Mouse (Mus musculus): ENCODE measurements around the gene Timm17b. TPM values are rescaled to one million over a fixed set of nuclear protein-coding genes. Genes with fewer than 3 reads are reported as not detected.
"Not testable (repeated sequence)": the region's sequence is repeated elsewhere in the genome, so short reads cannot be mapped to it uniquely, and the experiment has no call there.

The Timm17b gene
- polyA plus RNA-seq, 1 experiment from 2014 or later, result 162 TPM

- Histone ChIP-seq H3K27ac (replicated peaks; ENCODE audit: low read depth, low read length) (no peak within 1 kb of the TSS), H3K27me3 (ENCODE audit: control insufficient read depth, insufficient read depth, low read length) (no peaks in the 10 kb centered on the region), H3K9ac (replicated peaks; ENCODE audit: low read length) (no peak within 1 kb of the TSS), H3K4me2 (ENCODE audit: low read depth, low read length) (no peak within 1 kb of the TSS), H3K4me3 (ENCODE audit: low read depth, low read length) (no peak within 1 kb of the TSS), H3K4me1 (ENCODE audit: control insufficient read depth, insufficient read depth, low read length) (no peaks in the 10 kb centered on the region), H3K9me3 (replicated peaks; ENCODE audit: control insufficient read depth, low read length) (no peaks in the 10 kb centered on the region), H3K36me3 (replicated peaks; ENCODE audit: control insufficient read depth, insufficient read depth, low read depth, low read length) (no peaks in the 10 kb centered on the region)
- WGBS, result 84% methylated on average over 5 of the region's 5 CpGs
- no peak for DNase-seq (ENCODE audit: low spot score)
- no peak for ATAC-seq (replicated peaks; ENCODE audit: insufficient number of reproducible peaks, low FRiP score, low TSS enrichment, low read depth)
Measured at GRCm38 (mm10) chrX:7907735-7908134, 8.6 kb downstream of the Timm17b start, which contains the start of gene Gm10491. Gm10491 (minus strand) TSS chrX:7907835.

- H3K4me1 ChIP-seq (ENCODE audit: control insufficient read depth, insufficient read depth, low read length); H3K4me3 ChIP-seq (ENCODE audit: low read depth, low read length); H3K9me3 ChIP-seq (replicated peaks; ENCODE audit: control insufficient read depth, low read length); H3K36me3 ChIP-seq (replicated peaks; ENCODE audit: control insufficient read depth, insufficient read depth, low read depth, low read length); H3K27me3 ChIP-seq (ENCODE audit: control insufficient read depth, insufficient read depth, low read length); DNase-seq (ENCODE audit: low spot score); H3K27ac ChIP-seq (replicated peaks; ENCODE audit: low read depth, low read length); H3K4me2 ChIP-seq (ENCODE audit: low read depth, low read length); ATAC-seq (replicated peaks; ENCODE audit: insufficient number of reproducible peaks, low FRiP score, low TSS enrichment, low read depth); H3K9ac ChIP-seq (replicated peaks; ENCODE audit: low read length): not testable (repeated sequence)
- WGBS, result 90% methylated on average over 4 of the region's 4 CpGs
Measured at GRCm38 (mm10) chrX:7909242-7909641, 10.1 kb downstream of the Timm17b start, which contains the start of gene Gm10490. Gm10490 (plus strand) TSS chrX:7909542.

- no peak overlapping the region for H3K4me2 ChIP-seq (ENCODE audit: low read depth, low read length)
- H3K4me1 ChIP-seq (ENCODE audit: control insufficient read depth, insufficient read depth, low read length), result no peaks in the 10 kb centered on the region
- no peaks in the 10 kb centered on the region for H3K9me3 ChIP-seq (replicated peaks; ENCODE audit: control insufficient read depth, low read length)
- WGBS, result 62% methylated on average over 6 of the region's 6 CpGs
- H3K27ac ChIP-seq (replicated peaks; ENCODE audit: low read depth, low read length), result no peak overlapping the region
- DNase-seq (ENCODE audit: low spot score), result no peak
- H3K9ac ChIP-seq (replicated peaks; ENCODE audit: low read length), result no peak overlapping the region
- H3K27me3 ChIP-seq (ENCODE audit: control insufficient read depth, insufficient read depth, low read length), result no peaks in the 10 kb centered on the region
- H3K4me3 ChIP-seq (ENCODE audit: low read depth, low read length), result no peak overlapping the region
- no peak for ATAC-seq (replicated peaks; ENCODE audit: insufficient number of reproducible peaks, low FRiP score, low TSS enrichment, low read depth)
- no peaks in the 10 kb centered on the region for H3K36me3 ChIP-seq (replicated peaks; ENCODE audit: control insufficient read depth, insufficient read depth, low read depth, low read length)
Measured at GRCm38 (mm10) chrX:7910473-7910872, 11.3 kb downstream of the Timm17b start.

GRCm38 (mm10) chrX:7915669-7916068, 16.5 kb downstream of the Timm17b start:
- not testable (repeated sequence) for H3K4me3 ChIP-seq (ENCODE audit: low read depth, low read length); H3K9ac ChIP-seq (replicated peaks; ENCODE audit: low read length); H3K27me3 ChIP-seq (ENCODE audit: control insufficient read depth, insufficient read depth, low read length); H3K27ac ChIP-seq (replicated peaks; ENCODE audit: low read depth, low read length); H3K4me1 ChIP-seq (ENCODE audit: control insufficient read depth, insufficient read depth, low read length); H3K9me3 ChIP-seq (replicated peaks; ENCODE audit: control insufficient read depth, low read length); H3K36me3 ChIP-seq (replicated peaks; ENCODE audit: control insufficient read depth, insufficient read depth, low read depth, low read length); DNase-seq (ENCODE audit: low spot score); ATAC-seq (replicated peaks; ENCODE audit: insufficient number of reproducible peaks, low FRiP score, low TSS enrichment, low read depth); H3K4me2 ChIP-seq (ENCODE audit: low read depth, low read length)
- WGBS, result 25% methylated on average over 3 of the region's 3 CpGs

- DNase-seq (ENCODE audit: low spot score); H3K27ac ChIP-seq (replicated peaks; ENCODE audit: low read depth, low read length); H3K9me3 ChIP-seq (replicated peaks; ENCODE audit: control insufficient read depth, low read length); H3K9ac ChIP-seq (replicated peaks; ENCODE audit: low read length); H3K36me3 ChIP-seq (replicated peaks; ENCODE audit: control insufficient read depth, insufficient read depth, low read depth, low read length); H3K4me1 ChIP-seq (ENCODE audit: control insufficient read depth, insufficient read depth, low read length); ATAC-seq (replicated peaks; ENCODE audit: insufficient number of reproducible peaks, low FRiP score, low TSS enrichment, low read depth); H3K4me3 ChIP-seq (ENCODE audit: low read depth, low read length); H3K4me2 ChIP-seq (ENCODE audit: low read depth, low read length): not testable (repeated sequence)
- H3K27me3 ChIP-seq (ENCODE audit: control insufficient read depth, insufficient read depth, low read length), result peaks cover 21% of the 10 kb centered on the region
- 67% methylated on average over 6 of the region's 6 CpGs for WGBS
Measured at GRCm38 (mm10) chrX:7917960-7918359, 18.8 kb downstream of the Timm17b start.

GRCm38 (mm10) chrX:7919601-7920383, 20.6 kb downstream of the Timm17b start, which contains the start of gene Pcsk1n:
Pcsk1n (plus strand) TSS chrX:7919822.
- Histone ChIP-seq H3K4me2 (ENCODE audit: low read depth, low read length) (peak within 1 kb of the TSS; percentile 40), H3K9ac (replicated peaks; ENCODE audit: low read length) (no peak within 1 kb of the TSS), H3K27ac (replicated peaks; ENCODE audit: low read depth, low read length) (no peak within 1 kb of the TSS), H3K4me3 (ENCODE audit: low read depth, low read length) (peak within 1 kb of the TSS; percentile 25), H3K27me3 (ENCODE audit: control insufficient read depth, insufficient read depth, low read length) (peaks cover 29% of the 10 kb centered on the region), H3K36me3 (replicated peaks; ENCODE audit: control insufficient read depth, insufficient read depth, low read depth, low read length) (no peaks in the 10 kb centered on the region), H3K9me3 (replicated peaks; ENCODE audit: control insufficient read depth, low read length) (no peaks in the 10 kb centered on the region), H3K4me1 (ENCODE audit: control insufficient read depth, insufficient read depth, low read length) (no peaks in the 10 kb centered on the region)
- peak; percentile 43 for DNase-seq (ENCODE audit: low spot score)
- ATAC-seq (replicated peaks; ENCODE audit: insufficient number of reproducible peaks, low FRiP score, low TSS enrichment, low read depth), result peak; percentile 78
- 13% methylated on average over 27 of the region's 40 CpGs for WGBS

- Histone ChIP-seq H3K4me3 (ENCODE audit: low read depth, low read length) (peak overlapping the region; percentile 19), H3K27me3 (ENCODE audit: control insufficient read depth, insufficient read depth, low read length) (peaks cover 29% of the 10 kb centered on the region), H3K9ac (replicated peaks; ENCODE audit: low read length) (0 out of 2 replicates have a peak overlapping the region, but pooled peaks have one; percentile 4), H3K4me2 (ENCODE audit: low read depth, low read length) (peak overlapping the region; percentile 43), H3K36me3 (replicated peaks; ENCODE audit: control insufficient read depth, insufficient read depth, low read depth, low read length) (no peaks in the 10 kb centered on the region), H3K9me3 (replicated peaks; ENCODE audit: control insufficient read depth, low read length) (no peaks in the 10 kb centered on the region), H3K27ac (replicated peaks; ENCODE audit: low read depth, low read length) (no peak overlapping the region), H3K4me1 (ENCODE audit: control insufficient read depth, insufficient read depth, low read length) (no peaks in the 10 kb centered on the region)
- ATAC-seq (replicated peaks; ENCODE audit: insufficient number of reproducible peaks, low FRiP score, low TSS enrichment, low read depth) (0 out of 2 replicates have a peak, but pooled peaks have one; percentile 31), DNase-seq (ENCODE audit: low spot score) (no peak)
- WGBS, result 16% methylated on average over 36 of the region's 48 CpGs
Measured at GRCm38 (mm10) chrX:7922032-7922431, 22.9 kb downstream of the Timm17b start.

GRCm38 (mm10) chrX:7926266-7926665, 27.1 kb downstream of the Timm17b start:
- H3K4me2 ChIP-seq (ENCODE audit: low read depth, low read length), result no peak overlapping the region
- H3K27me3 ChIP-seq (ENCODE audit: control insufficient read depth, insufficient read depth, low read length), result peaks cover 26% of the 10 kb centered on the region
- no peak overlapping the region for H3K27ac ChIP-seq (replicated peaks; ENCODE audit: low read depth, low read length)
- H3K36me3 ChIP-seq (replicated peaks; ENCODE audit: control insufficient read depth, insufficient read depth, low read depth, low read length), result no peaks in the 10 kb centered on the region
- WGBS, result 73% methylated on average over 6 of the region's 6 CpGs
- H3K9ac ChIP-seq (replicated peaks; ENCODE audit: low read length), result no peak overlapping the region
- H3K4me3 ChIP-seq (ENCODE audit: low read depth, low read length), result no peak overlapping the region
- DNase-seq (ENCODE audit: low spot score) (no peak), ATAC-seq (replicated peaks; ENCODE audit: insufficient number of reproducible peaks, low FRiP score, low TSS enrichment, low read depth) (no peak)
- no peaks in the 10 kb centered on the region for H3K4me1 ChIP-seq (ENCODE audit: control insufficient read depth, insufficient read depth, low read length)
- no peaks in the 10 kb centered on the region for H3K9me3 ChIP-seq (replicated peaks; ENCODE audit: control insufficient read depth, low read length)

Measured in embryonic facial prominence, embryonic 11.5 days (tissue).